Mouse (Mus musculus) retina, postnatal 7 days (tissue): ENCODE measurements around the gene Ncoa7.
"Not testable (repeated sequence)": the region's sequence is repeated elsewhere in the genome, so short reads cannot be mapped to it uniquely, and the experiment has no call there.

ENCODE experiments used
- DNase-seq: peaks from one replicate; pipeline ENCODE4 v3.0.0-alpha.2; 2012; ENCODE audit warnings: low read depth, low spot score

Gene Ncoa7

GRCm38 (mm10) chr10:30674825-30675224 is 128.3 kb downstream of the Ncoa7 start:
- no peak for DNase-seq

GRCm38 (mm10) chr10:30666580-30666979 is 136.5 kb downstream of the Ncoa7 start:
- no peak for DNase-seq

DNA sequence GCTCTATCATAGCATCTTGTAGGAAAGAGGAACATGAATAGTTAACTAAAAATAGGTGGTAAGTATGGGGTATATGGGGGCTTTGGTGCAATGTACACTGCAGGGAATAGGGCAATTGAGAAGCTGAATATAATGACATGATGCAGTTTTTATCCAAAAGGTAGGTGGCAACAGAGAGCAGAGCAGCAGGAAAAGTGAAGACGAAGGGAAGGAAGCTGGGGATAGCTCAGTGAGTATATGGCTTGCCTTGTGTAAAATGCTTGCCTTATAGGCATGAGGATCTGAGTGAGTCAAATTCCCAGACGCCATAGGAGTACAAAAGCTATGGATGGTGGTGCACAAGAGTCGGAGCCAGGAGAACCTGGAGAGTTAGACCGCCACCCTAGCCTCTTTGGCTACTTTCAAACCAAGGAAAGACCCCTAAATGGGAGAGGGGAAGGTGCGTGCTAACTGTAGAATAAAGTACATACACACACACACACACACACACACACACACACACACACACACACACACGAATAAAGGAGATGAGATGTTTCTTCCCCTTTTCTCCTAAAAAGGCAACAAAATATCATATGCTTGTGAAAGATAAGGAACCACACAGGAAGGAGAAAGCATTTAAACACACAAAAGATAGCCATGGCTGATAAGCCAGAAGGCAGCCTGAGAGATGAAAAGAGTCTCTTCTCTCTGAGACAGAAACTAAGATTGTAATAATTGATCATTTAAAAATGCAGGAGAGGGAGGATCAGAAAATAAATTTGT is 142.4 kb downstream of the Ncoa7 start:
- DNase-seq, result no peak

DNA sequence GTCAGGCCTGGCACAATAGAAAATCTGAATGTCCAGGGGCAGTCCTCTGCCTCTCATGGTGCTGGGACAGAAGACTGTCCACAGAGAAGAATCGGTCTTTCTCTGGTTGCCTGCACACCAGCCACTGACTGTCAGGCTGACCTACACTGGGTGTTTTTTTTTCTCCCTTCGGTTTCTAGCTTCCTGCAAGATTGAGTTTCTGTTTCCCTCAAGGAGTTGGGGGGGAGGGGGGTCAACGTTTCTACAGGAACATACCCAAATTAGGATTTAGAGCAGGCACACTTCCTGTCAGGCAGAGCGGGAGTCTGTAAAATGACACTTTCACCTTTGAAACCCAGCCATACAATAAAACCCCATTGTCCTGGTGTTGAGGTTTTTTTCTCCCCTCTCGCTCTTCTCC is 147.5 kb downstream of the Ncoa7 start:
- DNase-seq, result no peak

DNA sequence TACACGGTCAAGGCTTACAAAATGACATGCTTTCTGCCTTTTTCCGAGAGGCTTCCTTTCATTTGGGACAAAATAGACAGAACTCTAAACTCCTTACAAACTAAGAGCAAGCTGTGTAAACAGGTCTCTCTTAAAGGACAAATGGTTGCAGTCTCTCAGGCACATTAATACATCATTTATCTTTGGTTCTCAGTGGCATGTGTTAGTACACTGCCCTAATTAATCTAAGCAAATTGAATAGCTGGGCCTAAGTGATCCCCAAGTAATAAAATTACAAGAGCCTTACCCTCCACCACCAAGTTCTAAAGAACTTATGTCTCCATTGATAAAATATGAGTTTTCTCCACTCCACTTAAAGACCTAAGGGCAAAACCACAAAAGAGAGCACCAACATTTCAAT is 155.4 kb downstream of the Ncoa7 start:
- DNase-seq, result no peak

DNA sequence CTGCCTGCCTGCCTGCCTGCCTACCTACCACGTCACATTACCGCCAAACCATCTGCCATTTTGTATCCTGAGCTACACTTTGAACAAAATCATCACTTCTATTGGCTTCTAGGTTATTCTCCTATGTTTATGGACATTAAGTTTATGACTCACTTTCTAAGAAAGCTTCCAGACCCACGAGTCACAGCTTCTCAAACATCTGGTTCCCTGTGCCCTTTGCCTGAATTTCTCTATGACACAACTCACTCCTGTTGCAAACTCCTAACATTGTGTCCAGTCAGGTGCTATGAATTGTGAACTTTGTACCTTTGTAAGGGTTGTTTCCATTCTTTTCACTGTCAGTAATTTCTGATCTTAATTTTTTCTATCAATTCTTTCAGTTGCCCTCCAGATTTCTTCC is 164.9 kb downstream of the Ncoa7 start:
- DNase-seq, result no peak

- DNase-seq, result not testable (repeated sequence)
Observed at GRCm38 (mm10) chr10:30636474-30637154, 166.5 kb downstream of the Ncoa7 start.

GRCm38 (mm10) chr10:30632718-30633117 is 170.4 kb downstream of the Ncoa7 start:
- no peak for DNase-seq

- no peak for DNase-seq
Observed at GRCm38 (mm10) chr10:30629977-30630376, 173.1 kb downstream of the Ncoa7 start.

DNA sequence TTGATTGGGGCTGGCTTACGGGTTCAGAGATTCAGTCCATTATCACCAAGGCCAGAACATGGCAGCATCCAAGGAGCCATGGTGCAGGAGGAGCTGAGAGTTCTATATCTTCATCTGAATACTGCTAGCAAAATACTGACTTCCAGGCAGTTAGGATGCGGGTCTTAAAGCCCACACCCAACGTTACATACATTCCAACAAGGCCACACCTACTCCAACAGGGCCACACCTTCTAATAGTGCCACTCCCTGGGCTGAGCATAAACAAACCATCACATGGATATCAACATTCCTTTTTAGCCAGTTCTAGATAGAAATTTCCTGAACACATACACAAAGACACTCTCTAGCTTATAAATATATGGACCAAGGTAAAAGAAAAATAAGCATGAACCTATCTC is 173.6 kb downstream of the Ncoa7 start, which contains the start of gene Hint3:
TSS of gene Hint3 (minus strand) at position 120 of the 400 bp plus-strand sequence.
- DNase-seq, result no peak

DNA sequence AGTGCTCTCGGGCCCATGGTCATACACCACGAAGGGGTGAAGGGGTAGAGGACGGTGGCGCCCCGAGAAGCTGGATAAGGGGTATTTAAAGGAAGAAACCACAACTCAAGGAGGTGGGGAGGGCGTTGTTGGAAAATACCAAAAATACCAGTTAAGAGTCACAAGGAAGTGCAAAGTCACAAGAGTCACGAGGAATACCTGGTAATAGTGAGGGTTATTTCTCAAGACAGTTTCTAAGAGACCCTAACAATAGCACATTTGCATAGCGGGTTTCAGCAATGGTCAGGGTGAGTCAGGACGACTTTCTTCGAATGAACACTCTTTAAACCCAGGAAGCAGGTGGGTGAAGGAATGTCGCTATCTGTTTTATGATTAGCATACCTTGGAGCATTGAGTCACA is 174.7 kb downstream of the Ncoa7 start:
- DNase-seq, result not testable (repeated sequence)

DNA sequence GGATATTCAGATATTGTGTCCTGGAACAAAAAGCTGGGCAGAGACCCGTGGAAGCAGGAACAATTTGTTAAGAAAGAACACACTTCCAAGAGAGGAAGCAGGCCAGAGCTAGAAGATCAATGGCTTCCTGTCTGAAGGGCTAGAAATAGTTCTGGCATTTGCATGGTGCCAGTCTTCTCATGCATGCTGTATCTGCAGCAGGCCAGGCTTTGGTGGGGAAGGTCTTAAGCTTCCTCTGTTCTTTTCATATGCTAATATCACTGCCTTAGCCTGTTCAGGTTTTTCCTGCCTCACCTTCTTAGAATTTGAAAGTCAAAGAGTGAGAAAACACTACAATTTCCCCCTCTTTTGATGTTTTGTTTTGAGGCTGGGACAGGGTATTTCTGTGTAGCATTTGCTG is 175.6 kb downstream of the Ncoa7 start:
- no peak for DNase-seq

- no peak for DNase-seq
Observed at GRCm38 (mm10) chr10:30624161-30625019, 178.7 kb downstream of the Ncoa7 start.

DNA sequence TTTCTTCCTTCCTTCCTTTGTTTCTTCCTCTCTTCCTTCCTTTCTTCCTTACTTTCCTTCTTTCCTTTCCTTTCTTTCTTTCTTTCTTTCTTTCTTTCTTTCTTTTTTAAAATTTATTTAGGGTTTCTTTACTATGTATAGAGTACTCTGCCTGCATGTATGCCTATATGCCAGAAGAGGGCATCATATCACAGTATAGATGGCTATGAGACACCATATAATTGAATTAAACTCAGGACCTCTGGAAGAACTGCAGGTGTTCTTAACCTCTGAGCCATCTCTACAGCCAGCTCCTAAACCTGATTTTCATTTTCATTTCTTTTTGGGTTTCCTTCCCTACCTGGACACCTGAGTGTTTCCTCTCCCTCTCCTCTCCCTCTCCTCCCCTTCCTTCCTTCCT is 180.2 kb downstream of the Ncoa7 start:
- no peak for DNase-seq

GRCm38 (mm10) chr10:30618918-30619210 is 184.3 kb downstream of the Ncoa7 start:
- no peak for DNase-seq

- peak; percentile 97 for DNase-seq
Observed at GRCm38 (mm10) chr10:30618091-30618917, 184.8 kb downstream of the Ncoa7 start.

DNA sequence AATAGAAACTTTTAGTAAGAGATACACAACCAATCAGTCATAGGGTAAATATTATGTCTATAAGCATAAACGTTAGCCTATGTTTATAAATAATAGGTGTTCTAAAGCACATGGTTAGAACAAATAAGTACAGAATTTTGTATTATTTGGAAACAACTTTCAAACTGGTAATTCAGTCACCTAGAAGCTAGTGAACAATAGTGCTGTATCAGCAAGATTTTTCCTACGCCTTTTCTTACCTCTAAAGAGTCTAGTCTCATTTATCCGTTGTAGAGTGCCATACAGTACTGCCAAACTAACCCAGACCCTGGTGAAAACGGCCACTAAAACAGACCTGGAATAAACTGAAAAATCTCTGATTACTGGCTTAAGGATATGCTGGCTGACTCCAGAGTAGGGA is 190.1 kb downstream of the Ncoa7 start:
- no peak for DNase-seq

- DNase-seq, result no peak
Observed at GRCm38 (mm10) chr10:30609614-30610013, 193.5 kb downstream of the Ncoa7 start.

DNA sequence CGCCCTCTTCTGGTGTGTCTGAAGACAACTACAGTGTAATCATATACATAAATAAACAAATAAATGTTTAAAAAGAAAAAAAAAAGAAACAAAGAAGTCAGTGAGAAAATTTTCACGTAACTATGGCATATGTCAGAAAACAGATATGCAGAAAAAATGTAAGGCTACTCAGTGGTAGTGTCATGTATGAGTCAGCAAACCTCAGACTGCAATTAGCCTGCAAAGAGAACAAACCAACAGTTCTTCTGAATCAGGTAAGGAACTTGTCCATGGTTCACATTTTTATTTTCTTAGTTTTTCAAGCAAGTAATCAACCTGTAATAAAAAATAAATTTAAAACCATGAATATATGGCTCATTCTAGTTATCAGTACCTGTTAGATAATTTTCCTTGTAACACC is 195.0 kb downstream of the Ncoa7 start:
- DNase-seq, result no peak

GRCm38 (mm10) chr10:30600542-30600966 is 202.6 kb downstream of the Ncoa7 start, which contains the start of gene Trmt11:
Trmt11 (minus strand) TSS chr10:30600749.
- peak; percentile 80 for DNase-seq

DNA sequence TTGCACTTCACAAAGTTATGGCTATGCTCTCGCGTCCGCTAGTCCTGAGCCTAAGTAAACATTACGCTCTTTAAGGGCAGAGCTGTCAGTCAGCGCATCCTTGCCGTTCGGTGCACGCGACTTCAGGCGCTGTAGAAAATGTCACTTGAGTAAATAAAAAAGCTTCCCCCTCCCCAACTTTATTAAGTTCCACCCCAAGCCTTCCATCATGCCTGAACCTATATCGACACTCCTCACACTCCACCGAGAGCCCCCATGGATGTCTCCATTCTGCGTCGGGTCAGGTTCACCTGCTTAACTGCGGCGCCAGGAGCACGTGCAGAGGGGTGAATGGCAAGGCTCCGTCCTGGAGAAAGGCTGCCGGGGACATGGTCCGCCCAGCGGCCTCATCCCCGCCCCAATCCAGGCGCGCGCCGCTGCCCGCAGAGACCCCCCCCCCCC is 203.0 kb downstream of the Ncoa7 start:
- no peak for DNase-seq
